9 mouse cellular contexts compared by ENCODE assay signal in genomic region chr7:113766498-113766941, GRCm38 (mm10). TPM values are rescaled to one million over a fixed set of nuclear protein-coding genes. Genes with fewer than 3 reads are reported as not detected.
A peak's percentile ranks its signal among the peaks of the same experiment; 100 is the strongest.
DNase-seq lines count a peak whose midpoint lies in the region; ATAC-seq and TF ChIP-seq lines count a peak whose summit lies in the region.
"Had no signal": no experiment of that assay in that cellular context is flagged by ENCODE, and none has a peak within 500 bp of the region (broad histone marks: within the 10 kb centered on the region; RNA-seq: fewer than 3 reads in every experiment).

No protein-coding gene starts in this region.

- WGBS in embryonic facial prominence, embryonic 14.5 days: 1% methylated on average over 27 of the region's 27 CpGs
- 1% methylated on average over 27 of the region's 27 CpGs for WGBS in hindbrain, embryonic 13.5 days
- WGBS in stomach, embryonic 15.5 days: 2% methylated on average over 27 of the region's 27 CpGs

- peaks cover 0 to 2% of the 10 kb centered on the region in 2 experiments; a peak in 1 of 4 replicates for H3K4me1 ChIP-seq in ES-E14 (ENCODE audit: control insufficient read depth in 2 of 2, insufficient read depth in 2 of 2, low read length in 2 of 2, poor library complexity in 1 of 2)
- peaks cover 12% of the 10 kb centered on the region for H3K4me1 ChIP-seq in embryonic facial prominence, embryonic 14.5 days (ENCODE audit: control insufficient read depth, insufficient read depth, low read length)
- H3K4me1 ChIP-seq in hindbrain, embryonic 13.5 days (replicated peaks): peaks cover 35% of the 10 kb centered on the region
- peaks cover 14% of the 10 kb centered on the region for H3K4me1 ChIP-seq in stomach, embryonic 15.5 days

- peaks cover 35% of the 10 kb centered on the region for H3K27me3 ChIP-seq in embryonic facial prominence, embryonic 14.5 days (replicated peaks; ENCODE audit: control insufficient read depth, insufficient read depth, low read length)
- H3K27me3 ChIP-seq in hindbrain, embryonic 13.5 days: peaks cover 57% of the 10 kb centered on the region
- H3K27me3 ChIP-seq in stomach, embryonic 15.5 days (replicated peaks): peaks cover 27% of the 10 kb centered on the region

- H3K9ac ChIP-seq in ES-E14 (ENCODE audit: insufficient read depth, low read depth, low read length, poor library complexity, severe bottlenecking): peak overlapping the region; percentile 12; the same call in 1 of the 2 replicates
- peak overlapping the region; percentile 73 for H3K9ac ChIP-seq in embryonic facial prominence, embryonic 14.5 days (ENCODE audit: low read depth, low read length)
- peak overlapping the region; percentile 74 for H3K9ac ChIP-seq in hindbrain, embryonic 13.5 days
- H3K9ac ChIP-seq in stomach, embryonic 15.5 days: peak overlapping the region; percentile 35; the same call in 1 of the 2 replicates

- in situ Hi-C loops in ES-E14 (cut with MboI; ENCODE audit: low sequenced_read_pairs in 2 of 2, unreplicated experiment in 2 of 2): loop anchor here (5.0 to 10.0 kb wide), 2 partner anchors 251 to 258 kb away; no protein-coding TSS in a partner anchor

- peak overlapping the region; percentile 99 for H3K4me2 ChIP-seq in embryonic facial prominence, embryonic 14.5 days (ENCODE audit: low read depth, low read length)
- peak overlapping the region; percentile 96 for H3K4me2 ChIP-seq in hindbrain, embryonic 13.5 days
- peak overlapping the region; percentile 94 for H3K4me2 ChIP-seq in stomach, embryonic 15.5 days

- ATAC-seq in embryonic facial prominence, embryonic 14.5 days (ENCODE audit: low read depth): peak; percentile 42
- ATAC-seq in hindbrain, embryonic 13.5 days (ENCODE audit: low FRiP score): peak; percentile 39
- ATAC-seq in stomach, embryonic 15.5 days (ENCODE audit: insufficient read depth, low FRiP score, low read depth): peak; percentile 23; the same call in 1 of the 2 replicates

- H3K27ac ChIP-seq in ES-E14 (ENCODE audit: insufficient read depth, low read depth, low read length, poor library complexity, severe bottlenecking): no peak overlapping the region
- H3K27ac ChIP-seq in embryonic facial prominence, embryonic 14.5 days (replicated peaks; ENCODE audit: low read depth, low read length): no peak overlapping the region
- H3K27ac ChIP-seq in hindbrain, embryonic 13.5 days: peak overlapping the region; percentile 49
- no peak overlapping the region for H3K27ac ChIP-seq in stomach, embryonic 15.5 days

- peak; percentile 6 for DNase-seq in kidney, adult 18-20 months
- no peak for DNase-seq in kidney, postnatal 14 days
- DNase-seq in ES-E14 (ENCODE audit: low read depth, low spot score): no peak
- no peak for DNase-seq in embryonic facial prominence, embryonic 14.5 days (ENCODE audit: low spot score)
- peak; percentile 20 for DNase-seq in lung, postnatal 10 days
- DNase-seq in T-cell, adult 2 months (ENCODE audit: low spot score): no peak

- H3K9me3 ChIP-seq in ES-E14 (ENCODE audit: control insufficient read depth, insufficient read depth, low read depth, low read length): no peaks in the 10 kb centered on the region
- H3K9me3 ChIP-seq in embryonic facial prominence, embryonic 14.5 days (ENCODE audit: control insufficient read depth, low read length): peaks cover 7% of the 10 kb centered on the region; the same call in 1 of the 2 replicates
- H3K9me3 ChIP-seq in hindbrain, embryonic 13.5 days: no peaks in the 10 kb centered on the region
- H3K9me3 ChIP-seq in stomach, embryonic 15.5 days: no peaks in the 10 kb centered on the region

- H3K36me3 ChIP-seq in ES-E14 (ENCODE audit: control insufficient read depth, insufficient read depth, low read length, poor library complexity, severe bottlenecking): no peaks in the 10 kb centered on the region
- H3K36me3 ChIP-seq in embryonic facial prominence, embryonic 14.5 days (ENCODE audit: control insufficient read depth, insufficient read depth, low read length): no peaks in the 10 kb centered on the region
- H3K36me3 ChIP-seq in hindbrain, embryonic 13.5 days: no peaks in the 10 kb centered on the region
- no peaks in the 10 kb centered on the region for H3K36me3 ChIP-seq in stomach, embryonic 15.5 days
- H3K36me3 ChIP-seq: G1E had no signal

- peak overlapping the region; percentile 41 to 56 for H3K4me3 ChIP-seq in ES-E14 (ENCODE audit: insufficient read depth in 1 of 2, low read depth in 1 of 2, low read length in 2 of 2, poor library complexity in 1 of 2, severe bottlenecking in 1 of 2)
- H3K4me3 ChIP-seq in embryonic facial prominence, embryonic 14.5 days (ENCODE audit: low read depth, low read length): peak overlapping the region; percentile 61
- H3K4me3 ChIP-seq in hindbrain, embryonic 13.5 days: peak overlapping the region; percentile 60
- H3K4me3 ChIP-seq in stomach, embryonic 15.5 days (replicated peaks): peak overlapping the region; percentile 53

TF ChIP-seq in ES-E14, 5 proteins besides CTCF, POLR2A, EP300 and RAD21:
- TF ChIP-seq CHD2 (IDR thresholded peaks at IDR 0.05; ENCODE audit: low read depth, low read length) (no peak), ZC3H11A (IDR thresholded peaks at IDR 0.05; ENCODE audit: borderline replicate concordance, low read depth, low read length) (no peak), ZNF384 (IDR thresholded peaks at IDR 0.05; ENCODE audit: low read depth, low read length) (no peak), HCFC1 (IDR thresholded peaks at IDR 0.05; ENCODE audit: borderline replicate concordance, insufficient read depth, low read length) (no peak), MAFK (IDR thresholded peaks at IDR 0.05; ENCODE audit: insufficient read depth, low read depth, low read length) (no peak)

RNA-seq across cellular contexts. Expression of gene Spon1, which starts 0.7 kb away (rescaled TPM):
- total RNA-seq in ES-E14 (2012; rRNA removed): 0.13 and 0.26 TPM in 2 replicates
- polyA plus RNA-seq in embryonic facial prominence, embryonic 14.5 days (2014; fragmentation: Nextera tagmentation; extraction: Ambion mirVana): 30.5 and 30.8 TPM in 2 replicates
- 82.8 and 104 TPM in 2 replicates for polyA plus RNA-seq in hindbrain, embryonic 13.5 days (2015; fragmentation: Nextera tagmentation; extraction: Ambion mirVana)
- 17.1 and 19.6 TPM in 2 replicates for polyA plus RNA-seq in stomach, embryonic 15.5 days (2015; fragmentation: Nextera tagmentation; extraction: Ambion mirVana)
- polyA plus RNA-seq: G1E had no signal

Comparison
In these comparisons a context has a peak if more than half of its experiments do, and no peak if none do; other contexts are left out.
1. DNase-seq: peak in kidney, adult 18-20 months (single experiment) and lung, postnatal 10 days (single experiment); none in kidney, postnatal 14 days (single experiment), ES-E14 (single experiment), embryonic facial prominence, embryonic 14.5 days (single experiment) and T-cell, adult 2 months (single experiment).
2. H3K9ac ChIP-seq: peak in every context shown above with its lines; median percentile 74 in hindbrain, embryonic 13.5 days; 73 in embryonic facial prominence, embryonic 14.5 days; 35 in stomach, embryonic 15.5 days; 12 in ES-E14.
3. Peak in every context shown above with its lines, with median percentiles within 50 percentile points of each other: H3K4me3 ChIP-seq, ATAC-seq and H3K4me2 ChIP-seq.